Mouse (Mus musculus) spleen, adult 12 weeks (tissue): ENCODE measurements around the gene Dhfr.
A peak's percentile ranks its signal among the peaks of the same experiment; 100 is the strongest.
"Not testable (repeated sequence)": the region's sequence is repeated elsewhere in the genome, so short reads cannot be mapped to it uniquely, and the experiment has no call there.

Source experiments
- DNase-seq: peaks from one replicate; pipeline ENCODE4 v3.0.0; 2022; ENCODE audit warnings: low spot score

Dhfr gene

GRCm38 (mm10) chr13:92354456-92355271 is at the start of gene Dhfr, which contains the start of gene Msh3:
Gene Dhfr, plus strand, starts transcription at chr13:92354726.
Gene Msh3, minus strand, starts transcription at chr13:92355003.
- peak; percentile 97 for DNase-seq

GRCm38 (mm10) chr13:92305680-92306079 is 48.8 kb upstream of the Dhfr start, which contains the start of gene Gm20379:
Gene Gm20379, plus strand, starts transcription at chr13:92305980.
- no peak for DNase-seq

- DNase-seq: no peak
These were observed 39.9 kb upstream of the Dhfr start for GRCm38 (mm10) chr13:92314613-92315012.

- no peak for DNase-seq
These were observed 33.8 kb upstream of the Dhfr start for GRCm38 (mm10) chr13:92320770-92321169.

GRCm38 (mm10) chr13:92326030-92326429 is 28.5 kb upstream of the Dhfr start:
- no peak for DNase-seq

- no peak for DNase-seq
These were observed 26.5 kb upstream of the Dhfr start for GRCm38 (mm10) chr13:92328000-92328399.

GRCm38 (mm10) chr13:92330621-92331020 is 23.9 kb upstream of the Dhfr start:
- DNase-seq: no peak

- no peak for DNase-seq
These were observed 22.2 kb upstream of the Dhfr start for GRCm38 (mm10) chr13:92332103-92332879.

- DNase-seq: no peak
These were observed 17.7 kb upstream of the Dhfr start for GRCm38 (mm10) chr13:92336857-92337256.

GRCm38 (mm10) chr13:92337773-92338462 is 16.6 kb upstream of the Dhfr start:
- no peak for DNase-seq

GRCm38 (mm10) chr13:92339787-92340186 is 14.7 kb upstream of the Dhfr start:
- no peak for DNase-seq

- DNase-seq: no peak
These were observed 10.5 kb upstream of the Dhfr start for GRCm38 (mm10) chr13:92344033-92344432.

- no peak for DNase-seq
These were observed 8.2 kb upstream of the Dhfr start for GRCm38 (mm10) chr13:92346338-92346737.

- no peak for DNase-seq
These were observed 3.4 kb upstream of the Dhfr start for GRCm38 (mm10) chr13:92351100-92351499.

- DNase-seq: no peak
These were observed 570 bp upstream of the Dhfr start for GRCm38 (mm10) chr13:92353956-92354355.

- DNase-seq: no peak
These were observed 732 bp downstream of the Dhfr start for GRCm38 (mm10) chr13:92355272-92355643.

- no peak for DNase-seq
These were observed 1.9 kb downstream of the Dhfr start for GRCm38 (mm10) chr13:92356376-92356775.

- DNase-seq: no peak
These were observed 3.1 kb downstream of the Dhfr start for GRCm38 (mm10) chr13:92357644-92358043.

GRCm38 (mm10) chr13:92361609-92362008 is 7.1 kb downstream of the Dhfr start:
- DNase-seq: no peak

GRCm38 (mm10) chr13:92365312-92365711 is 10.8 kb downstream of the Dhfr start:
- DNase-seq: no peak

GRCm38 (mm10) chr13:92370811-92371210 is 16.3 kb downstream of the Dhfr start:
- DNase-seq: no peak

- DNase-seq: not testable (repeated sequence)
These were observed 16.9 kb downstream of the Dhfr start for GRCm38 (mm10) chr13:92371466-92371865.
